Mouse (Mus musculus) c-Kit-positive CD71-positive TER-119-negative erythroid progenitor cells, embryonic 14.5 days (primary cell): ENCODE results near the gene Pex5.

Experiments used
- DNase-seq: peaks from one replicate; pipeline ENCODE4 v3.0.0-alpha.2; 2013; ENCODE audit warnings: low read depth

Gene Pex5

GRCm38 (mm10) chr6:124360549-124360948, 54.3 kb downstream of the Pex5 start:
- DNase-seq, result no peak

GRCm38 (mm10) chr6:124358953-124359352, 55.9 kb downstream of the Pex5 start:
- DNase-seq, result no peak

- no peak for DNase-seq
These were observed 61.6 kb downstream of the Pex5 start for GRCm38 (mm10) chr6:124353246-124353645.
